Mouse (Mus musculus) right cerebral cortex, postnatal 10 days (tissue): ENCODE data around the gene Gm6502.
"Not testable (repeated sequence)": the region's sequence is repeated elsewhere in the genome, so short reads cannot be mapped to it uniquely, and the experiment has no call there.

Experiments
- DNase-seq, 2 experiments: peaks; one replicate each; pipeline ENCODE4 v3.0.0; 2021; ENCODE audit warnings: low spot score in 2 of 2

Gene Gm6502

DNA sequence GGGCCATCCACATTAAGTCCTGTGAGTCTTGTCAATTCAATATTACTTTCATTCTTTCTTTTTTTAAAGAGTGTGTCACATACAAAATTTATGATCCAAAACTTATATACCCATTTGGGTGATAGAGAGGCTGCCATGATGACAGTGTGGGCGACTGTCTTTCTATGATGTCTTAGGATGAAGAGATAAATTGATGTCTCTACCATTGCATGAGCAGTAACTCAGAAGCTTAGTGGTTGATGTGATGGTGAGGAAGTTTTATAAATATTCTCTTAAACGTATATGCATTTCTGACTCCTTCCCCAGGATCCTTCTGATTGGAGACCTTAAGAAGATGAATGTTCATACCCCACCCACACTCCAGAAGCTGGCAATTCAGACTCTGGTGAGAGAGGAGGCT, at the start of gene Gm6502:
Gene Gm6502 (plus strand): TSS at position 301 of the 400 bp plus-strand sequence.
- DNase-seq: not testable (repeated sequence)

DNA sequence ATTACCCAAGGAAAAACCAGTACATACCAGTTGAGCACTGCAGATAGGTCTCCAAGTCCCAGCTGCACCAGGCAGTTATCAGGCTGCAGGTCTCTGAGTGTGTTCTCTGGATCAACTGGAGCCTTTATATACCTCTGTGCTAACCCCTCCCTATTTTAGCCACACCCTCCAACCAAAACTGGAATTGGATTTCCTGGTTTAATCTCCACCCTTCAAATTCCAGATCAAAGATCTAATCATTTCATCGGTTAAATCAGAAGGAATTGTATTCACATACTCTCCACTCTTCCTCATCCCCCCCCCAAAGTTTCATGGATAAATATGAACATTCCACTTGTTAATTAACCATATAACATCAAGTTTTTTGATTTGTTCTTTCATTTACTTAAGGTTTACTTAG, 7.5 kb upstream of the Gm6502 start, which contains the start of gene A430089I19Rik:
Gene A430089I19Rik (minus strand): TSS at position 101 of the 400 bp plus-strand sequence.
- DNase-seq: not testable (repeated sequence)

DNA sequence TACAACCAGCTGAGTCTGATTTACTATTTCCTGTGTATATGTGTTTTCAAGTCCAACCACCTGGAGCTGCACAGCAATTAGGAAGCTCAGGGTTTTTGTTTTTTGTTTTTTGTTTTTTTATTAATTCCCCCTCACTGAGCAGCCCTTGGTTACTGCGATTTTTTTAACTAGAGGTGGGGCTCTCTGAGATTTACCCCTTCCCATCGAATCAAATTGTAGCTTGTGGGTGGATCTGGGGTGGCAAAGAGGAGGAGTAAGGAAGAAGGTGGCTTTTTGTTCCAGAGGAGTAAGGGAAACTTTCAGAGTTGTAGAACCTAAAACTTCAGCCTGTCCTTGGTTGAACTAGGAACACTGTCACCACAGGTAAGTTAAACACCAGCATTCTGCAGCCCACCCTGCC, 25.2 kb downstream of the Gm6502 start, which contains the start of gene AA792892:
Gene AA792892 (plus strand): TSS at position 301 of the 400 bp plus-strand sequence.
- DNase-seq: not testable (repeated sequence)
